Mouse (Mus musculus): ENCODE data around the gene Nrcam.

The Nrcam gene

DNA sequence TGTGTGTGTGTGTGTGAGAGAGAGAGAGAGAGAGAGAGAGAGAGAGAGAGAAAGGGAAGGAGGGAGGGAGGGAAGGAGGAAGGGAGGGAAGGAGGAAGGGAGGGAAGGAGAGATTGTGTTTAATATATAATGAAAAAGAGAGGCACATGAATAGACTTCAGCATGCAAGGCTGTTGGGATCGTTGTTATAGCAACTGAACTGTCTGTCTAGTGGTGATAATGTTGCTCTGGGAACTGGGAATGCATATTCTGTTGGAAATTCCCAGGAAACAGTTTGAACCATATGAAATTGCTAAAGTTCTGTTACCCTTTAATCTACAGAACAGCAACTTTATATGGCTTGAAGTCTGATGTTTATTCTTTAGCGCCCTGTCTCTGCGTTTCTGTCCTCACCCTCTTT is 104.0 kb downstream of the Nrcam start:
- DNase-seq (ENCODE audit: low read depth, low spot score), result no peak

DNA sequence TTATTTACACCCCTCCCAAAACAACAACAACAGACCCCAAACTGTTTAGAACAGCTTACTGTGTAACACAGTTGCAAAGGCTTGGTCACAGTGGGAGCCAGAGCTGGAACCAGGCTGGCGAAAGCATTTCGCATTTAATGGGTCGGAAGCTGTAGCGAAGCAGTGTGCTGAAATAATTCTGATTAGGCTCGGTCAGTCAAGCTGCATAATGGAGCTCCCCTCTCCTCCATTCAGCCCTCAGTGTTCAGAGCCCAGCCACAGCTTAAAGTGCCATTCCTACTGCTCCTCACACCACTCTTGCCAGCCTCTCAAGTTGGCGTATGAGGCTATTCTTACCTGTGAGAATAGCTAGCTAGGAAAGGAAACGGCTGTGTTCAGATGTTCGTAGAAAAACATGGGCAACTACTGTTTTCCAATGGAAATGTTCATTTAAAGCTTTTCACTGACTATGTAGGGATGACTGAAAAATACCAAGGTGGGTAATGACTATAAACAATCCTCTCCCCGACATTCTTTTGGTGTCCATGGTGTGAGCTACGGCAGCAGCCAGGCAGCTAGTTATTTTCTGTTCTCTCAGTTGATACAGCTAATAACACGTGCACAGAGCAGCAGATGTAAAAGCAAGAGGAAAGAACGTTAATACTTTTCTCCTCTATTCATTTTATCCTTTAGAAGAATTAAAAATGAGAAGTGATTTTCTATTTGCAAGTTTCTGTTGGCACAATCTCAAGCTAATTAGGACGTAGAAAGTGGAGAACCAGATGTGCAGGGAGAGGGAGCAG is 108.6 kb downstream of the Nrcam start:
- no peak for DNase-seq (ENCODE audit: low read depth, low spot score)

DNA sequence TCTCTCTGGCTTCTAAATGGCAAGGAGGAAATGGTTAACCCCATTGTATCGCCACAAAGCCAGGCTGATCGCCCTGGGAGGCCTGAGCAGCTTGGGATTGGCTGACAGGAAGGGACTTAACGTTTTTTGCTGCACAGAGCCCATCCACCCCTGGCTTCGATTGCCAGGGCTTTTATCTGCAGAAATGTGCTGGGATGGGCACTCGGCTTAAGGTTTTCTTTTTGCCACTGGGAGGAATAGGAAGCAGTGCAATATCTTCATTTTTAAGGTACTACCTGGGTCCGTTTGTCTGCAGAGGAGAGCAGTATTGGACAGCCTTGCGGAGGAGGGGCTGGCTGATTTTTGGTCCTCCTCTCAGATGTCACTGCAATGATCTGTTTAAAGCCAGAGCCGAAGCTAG is 110.2 kb downstream of the Nrcam start:
- DNase-seq (ENCODE audit: low read depth, low spot score), result no peak

DNA sequence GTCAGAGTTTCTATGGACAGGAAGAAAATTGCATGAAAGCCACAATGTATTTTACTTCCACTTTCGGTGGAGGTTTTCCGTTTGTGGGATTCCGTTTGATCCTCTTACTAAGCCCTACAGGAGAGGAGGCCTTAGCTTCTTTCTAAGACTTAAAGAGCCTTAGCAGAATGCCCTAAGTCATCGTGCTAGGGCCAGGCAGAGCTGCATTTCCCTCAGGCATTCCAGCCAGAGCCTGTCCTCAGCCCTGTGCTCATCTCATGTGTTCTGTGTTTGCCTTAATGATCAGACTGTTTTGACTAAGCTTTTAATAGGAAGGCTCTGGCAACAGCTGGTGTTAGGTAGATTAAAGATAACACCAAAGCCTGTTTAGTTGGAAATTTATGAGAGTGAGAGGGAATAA is 111.5 kb downstream of the Nrcam start:
- DNase-seq (ENCODE audit: low read depth, low spot score), result no peak

DNA sequence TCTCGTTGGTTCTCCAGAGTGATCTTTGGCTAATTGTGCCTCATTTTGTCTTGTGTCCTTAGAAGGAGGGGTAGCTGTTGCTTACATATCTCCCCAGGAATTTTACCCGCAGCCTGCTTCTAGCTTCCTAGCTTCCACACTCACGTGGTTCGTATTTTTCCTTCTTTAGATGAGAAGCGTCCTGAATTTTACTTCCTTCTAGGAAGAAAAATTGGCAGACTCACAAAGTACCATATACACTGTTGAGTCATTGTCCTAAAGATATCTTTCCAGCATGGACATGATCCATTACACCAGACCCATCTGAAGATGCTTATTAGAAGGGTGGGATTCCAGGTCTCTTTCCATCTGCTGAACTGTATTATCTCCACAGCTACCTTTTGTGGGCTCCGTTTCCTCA is 122.2 kb downstream of the Nrcam start:
- no peak for DNase-seq (ENCODE audit: low read depth, low spot score)

DNA sequence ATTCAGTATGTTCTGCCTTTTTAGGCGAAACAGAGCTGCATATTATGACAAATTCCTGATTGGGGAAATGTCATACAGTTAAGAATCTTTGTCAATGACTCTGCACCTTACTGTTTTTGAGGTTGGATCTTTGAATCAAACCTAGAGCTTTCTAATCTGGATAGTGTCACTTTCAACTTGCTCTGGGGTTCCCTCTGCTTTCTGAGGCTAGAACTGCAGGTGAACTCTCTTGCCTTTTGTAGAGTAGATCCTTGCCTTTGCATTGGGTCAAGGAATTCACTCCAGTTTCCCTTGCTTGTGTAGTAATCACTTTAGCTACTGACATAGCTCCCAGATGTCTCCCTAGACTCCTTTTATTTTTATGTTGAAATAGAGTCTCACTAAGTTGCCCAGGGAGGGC is 123.1 kb downstream of the Nrcam start:
- no peak for DNase-seq (ENCODE audit: low read depth, low spot score)

DNA sequence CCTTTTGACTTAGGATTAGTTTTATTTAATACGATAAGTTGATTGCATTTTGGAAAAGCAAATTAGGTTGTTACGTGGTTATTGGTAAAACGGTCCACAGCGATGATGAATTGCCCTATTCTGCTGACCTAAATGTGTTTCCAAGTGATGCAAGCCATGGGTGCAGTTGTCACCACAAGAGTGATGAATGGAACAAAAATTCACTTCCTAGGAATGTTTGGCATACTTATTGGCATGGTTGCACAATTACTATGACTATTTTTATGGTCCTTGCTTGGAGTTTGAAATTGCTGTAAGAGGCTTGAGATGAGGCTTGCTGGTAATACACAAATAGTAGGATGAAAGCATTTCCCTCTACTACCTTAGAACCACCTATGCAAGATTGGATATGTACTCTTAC is 125.1 kb downstream of the Nrcam start:
- no peak for DNase-seq (ENCODE audit: low read depth, low spot score)

DNA sequence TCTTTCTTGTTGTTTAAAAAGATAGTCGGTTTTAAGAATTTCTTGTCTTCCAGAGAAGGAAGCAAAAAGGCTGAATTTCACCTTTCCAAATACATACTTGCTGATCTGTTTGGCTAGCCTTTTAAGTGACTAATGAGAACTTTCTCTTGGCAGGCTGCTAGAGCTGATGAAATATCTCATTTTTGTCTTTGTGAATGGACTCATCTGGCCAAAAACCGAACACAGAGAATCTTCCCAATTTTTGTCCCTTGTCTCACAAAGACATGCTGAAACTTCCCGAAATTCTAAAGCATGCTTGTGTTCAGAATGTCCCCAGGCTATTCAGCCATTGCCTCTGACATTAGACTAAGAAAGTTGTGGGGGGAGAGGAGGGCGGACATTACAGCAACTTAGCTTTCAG is 129.3 kb downstream of the Nrcam start:
- no peak for DNase-seq (ENCODE audit: low read depth, low spot score)

DNA sequence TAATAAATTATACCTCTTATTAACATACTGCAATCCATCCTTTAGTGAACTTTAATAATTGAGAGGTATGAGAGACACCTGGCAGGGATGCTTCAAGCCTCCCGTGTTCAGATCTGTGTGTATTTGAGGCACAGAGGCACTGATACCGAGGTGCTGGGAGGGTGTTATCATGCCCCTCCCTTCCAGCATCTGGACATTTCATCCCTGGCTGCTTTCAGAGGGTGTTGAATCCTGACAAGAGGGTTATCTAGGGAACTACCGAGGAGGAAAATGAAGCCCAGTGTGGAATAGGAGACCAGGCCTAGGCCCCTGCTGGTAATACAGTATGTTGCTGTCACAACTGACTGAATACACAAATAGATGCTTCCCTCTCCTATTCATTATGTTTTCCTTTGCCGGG is 133.8 kb downstream of the Nrcam start:
- DNase-seq (ENCODE audit: low read depth, low spot score), result no peak

DNA sequence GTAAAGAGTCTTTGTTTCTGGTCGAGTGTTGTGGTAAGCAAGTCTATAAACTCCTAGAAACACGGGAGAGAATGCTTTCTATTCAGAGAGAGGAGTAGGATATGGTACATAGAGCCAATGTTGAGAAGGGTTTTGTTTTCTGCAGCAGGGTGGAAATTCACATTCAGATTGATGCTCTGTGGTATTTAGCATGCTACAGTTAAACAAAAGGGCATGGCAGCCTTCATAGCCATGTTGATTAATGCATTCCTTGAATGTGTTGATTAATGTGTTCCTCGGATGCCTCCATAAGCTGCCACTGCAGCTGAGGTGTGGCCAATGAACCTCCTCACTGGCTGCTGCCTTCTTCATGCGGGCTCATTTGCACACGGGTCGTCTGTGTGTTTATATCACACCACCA is 134.3 kb downstream of the Nrcam start:
- no peak for DNase-seq (ENCODE audit: low read depth, low spot score)

DNA sequence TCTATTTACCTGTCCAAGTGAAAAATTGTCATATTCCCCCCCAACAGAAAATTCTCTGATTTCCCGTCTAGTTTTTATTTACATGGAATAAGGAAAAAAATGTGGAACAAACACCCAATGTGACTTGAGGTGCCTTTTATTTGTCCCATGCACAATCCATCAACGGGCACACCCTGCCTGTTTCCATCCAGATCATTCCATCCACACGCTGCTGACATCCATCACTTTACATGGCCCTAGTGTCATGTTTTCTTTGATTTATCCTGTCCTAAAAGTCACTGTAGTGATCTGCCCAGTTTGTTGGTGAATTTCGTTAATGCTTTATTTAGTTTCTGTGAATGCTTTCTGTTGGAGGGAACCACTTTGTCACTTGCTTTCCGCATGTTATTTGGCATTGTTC is 142.4 kb downstream of the Nrcam start:
- no peak for DNase-seq (ENCODE audit: low read depth, low spot score)

DNA sequence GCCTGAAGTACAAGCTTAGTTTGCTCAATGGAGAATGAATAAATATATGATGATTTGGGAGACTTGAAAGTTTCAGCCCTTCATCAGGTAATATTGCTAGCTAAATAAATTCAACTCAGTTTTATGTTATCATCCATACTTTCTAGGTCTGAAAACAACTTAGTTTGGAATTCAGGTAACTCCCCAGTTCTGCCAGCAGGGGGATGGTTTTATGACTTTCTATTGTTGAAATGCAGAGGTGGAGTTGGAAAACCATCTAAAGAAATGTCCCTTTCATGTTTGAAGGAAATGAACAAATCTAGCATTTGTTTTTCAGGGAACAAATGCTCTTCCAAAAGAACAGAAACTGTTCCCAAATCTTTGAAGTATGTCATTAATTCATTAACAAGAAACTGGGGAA is 146.7 kb downstream of the Nrcam start:
- DNase-seq (ENCODE audit: low read depth, low spot score), result no peak

DNA sequence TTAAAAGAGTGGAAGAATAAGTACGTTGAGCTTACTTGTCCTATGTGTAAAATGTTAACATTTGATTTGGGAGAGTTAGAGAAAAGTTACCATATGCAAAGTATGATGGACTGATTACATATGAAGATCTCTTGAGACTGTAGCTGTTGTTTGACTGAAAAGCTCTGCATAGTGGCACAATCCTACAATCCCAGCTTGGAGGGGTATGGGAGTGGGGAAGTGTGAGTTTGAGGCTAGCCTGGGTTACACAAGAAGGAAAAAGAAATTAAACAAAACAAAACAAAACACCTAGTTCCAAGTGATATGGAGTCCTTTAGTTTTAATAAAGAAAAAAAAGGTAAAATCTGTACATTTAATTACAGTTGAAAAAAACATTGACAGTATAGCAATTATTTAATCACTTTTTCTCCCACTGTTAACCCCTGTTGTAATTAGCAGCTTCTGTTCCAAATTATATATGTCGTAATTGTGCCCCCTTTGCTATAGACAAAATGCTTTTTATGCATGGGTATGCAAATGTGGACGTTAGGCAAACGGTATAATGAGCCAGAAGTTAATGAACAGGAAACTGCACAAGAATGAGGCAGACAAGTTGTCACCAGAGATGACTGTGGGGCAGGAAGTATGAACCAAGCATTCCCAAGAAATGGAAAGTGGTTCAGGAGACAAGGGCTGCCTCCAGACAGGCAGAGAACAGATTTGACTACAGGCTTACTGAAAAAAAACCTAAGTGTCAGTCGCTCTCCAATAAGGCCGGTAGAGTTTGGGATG is 150.8 kb downstream of the Nrcam start:
- DNase-seq (ENCODE audit: low read depth, low spot score), result no peak

DNA sequence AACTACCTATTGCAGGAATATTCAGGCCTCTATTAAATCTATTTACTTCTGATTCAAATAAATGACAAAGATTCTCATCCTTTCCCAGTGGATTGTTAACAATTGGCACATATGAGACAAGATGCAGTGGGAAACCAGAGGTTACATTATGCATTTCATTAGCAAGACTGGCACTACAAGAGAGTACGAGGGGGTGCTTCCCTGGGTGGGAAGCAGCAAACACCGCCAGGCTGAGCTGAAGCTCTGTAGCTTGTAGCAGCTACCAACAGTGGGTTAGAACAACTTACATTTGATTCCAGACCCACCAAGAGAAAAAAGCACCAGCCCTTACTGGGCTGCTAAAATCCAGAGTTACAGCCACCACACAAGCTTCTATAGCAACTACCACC is 151.3 kb downstream of the Nrcam start:
- no peak for DNase-seq (ENCODE audit: low read depth, low spot score)

DNA sequence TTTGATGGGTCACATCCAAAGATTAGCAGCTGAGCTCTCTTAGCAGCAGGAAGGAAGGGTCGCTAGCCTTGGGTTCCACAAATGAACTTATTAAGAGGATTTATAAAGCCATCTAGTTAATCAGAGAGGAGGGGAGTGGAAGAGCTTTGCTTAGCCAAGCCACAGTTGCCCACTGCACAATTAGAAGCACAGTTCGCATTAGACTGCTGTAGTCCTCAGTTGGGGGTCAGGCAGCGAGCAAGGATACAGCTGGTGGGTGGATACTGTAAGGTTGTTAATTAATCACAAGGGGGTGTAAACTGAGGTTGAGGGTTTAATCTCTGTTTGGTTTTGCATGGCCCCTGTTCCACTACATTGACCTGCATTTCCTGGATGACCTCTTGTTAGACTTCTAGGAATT is 152.7 kb downstream of the Nrcam start:
- DNase-seq (ENCODE audit: low read depth, low spot score), result no peak

DNA sequence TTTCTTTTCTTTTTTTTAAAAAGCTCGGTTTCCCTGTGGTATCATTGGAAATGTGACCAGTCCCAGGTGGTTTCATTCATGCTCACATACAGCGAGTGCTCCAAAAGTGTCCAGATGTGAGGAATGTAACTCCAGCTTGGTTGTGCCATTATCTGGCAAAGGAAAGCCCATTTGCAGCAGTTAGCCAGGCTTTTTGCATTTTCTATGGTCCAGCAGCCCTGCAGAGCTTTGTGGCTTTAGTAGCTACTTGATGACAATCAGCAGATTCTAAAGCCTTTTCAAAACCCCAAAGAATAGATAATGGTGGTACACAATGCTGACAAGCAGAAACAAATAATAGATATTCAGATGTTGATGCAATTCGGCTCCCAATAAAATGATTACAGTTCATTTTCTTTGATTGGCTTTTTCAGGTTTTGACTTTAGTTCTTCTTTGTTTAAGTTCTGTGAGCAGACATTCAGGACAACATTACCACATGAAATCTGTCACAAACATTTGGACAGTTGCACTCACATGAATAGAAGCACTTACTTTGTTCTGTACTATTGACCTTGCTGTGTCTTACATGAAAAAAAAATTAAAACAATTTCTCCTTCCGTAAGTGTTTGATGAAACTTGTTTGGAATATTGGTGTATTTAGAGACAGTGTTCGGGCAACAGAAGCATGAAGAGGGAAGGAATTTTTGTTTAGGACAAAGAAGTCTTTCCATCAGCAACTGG is 164.2 kb downstream of the Nrcam start:
- DNase-seq (ENCODE audit: low read depth, low spot score), result no peak

DNA sequence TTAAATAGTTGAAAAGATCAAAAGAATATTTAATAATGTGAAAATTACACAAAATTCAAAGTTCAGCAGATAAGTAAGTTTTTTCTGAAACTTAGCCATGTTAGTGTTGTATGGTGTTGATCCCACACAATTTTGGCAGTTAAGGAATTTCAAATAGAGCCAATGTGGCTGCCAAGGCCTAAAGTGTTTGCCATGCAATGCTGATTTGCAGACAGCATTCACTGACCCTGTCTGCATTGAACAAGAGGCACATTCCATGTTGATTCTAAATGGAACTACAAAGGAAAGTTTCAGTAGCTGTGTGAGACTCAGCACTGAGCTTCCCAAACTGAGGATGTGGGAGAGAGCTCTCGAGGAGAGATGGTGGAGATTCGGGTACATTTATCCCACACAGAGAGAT is 169.1 kb downstream of the Nrcam start:
- no peak for DNase-seq (ENCODE audit: low read depth, low spot score)

DNA sequence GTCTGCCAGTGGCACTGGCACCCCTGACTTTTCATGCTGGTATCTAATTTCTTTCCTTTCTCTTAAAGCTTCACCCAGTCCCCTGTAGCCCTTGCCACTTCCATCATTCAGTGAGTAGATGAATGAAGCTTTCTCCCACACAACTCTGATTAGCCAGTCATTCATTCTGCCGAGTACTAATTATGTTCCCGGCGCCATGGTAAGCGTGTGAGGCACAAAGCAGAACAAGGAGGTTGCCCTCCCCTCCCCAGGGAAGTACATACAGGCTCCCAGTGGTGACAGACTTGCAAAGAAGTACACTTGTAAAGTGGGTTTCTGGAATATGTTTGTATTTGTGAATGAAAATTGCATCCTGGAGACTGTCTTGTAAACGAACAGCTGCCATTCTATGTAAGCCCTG is 170.2 kb downstream of the Nrcam start:
- no peak for DNase-seq (ENCODE audit: low read depth, low spot score)

DNA sequence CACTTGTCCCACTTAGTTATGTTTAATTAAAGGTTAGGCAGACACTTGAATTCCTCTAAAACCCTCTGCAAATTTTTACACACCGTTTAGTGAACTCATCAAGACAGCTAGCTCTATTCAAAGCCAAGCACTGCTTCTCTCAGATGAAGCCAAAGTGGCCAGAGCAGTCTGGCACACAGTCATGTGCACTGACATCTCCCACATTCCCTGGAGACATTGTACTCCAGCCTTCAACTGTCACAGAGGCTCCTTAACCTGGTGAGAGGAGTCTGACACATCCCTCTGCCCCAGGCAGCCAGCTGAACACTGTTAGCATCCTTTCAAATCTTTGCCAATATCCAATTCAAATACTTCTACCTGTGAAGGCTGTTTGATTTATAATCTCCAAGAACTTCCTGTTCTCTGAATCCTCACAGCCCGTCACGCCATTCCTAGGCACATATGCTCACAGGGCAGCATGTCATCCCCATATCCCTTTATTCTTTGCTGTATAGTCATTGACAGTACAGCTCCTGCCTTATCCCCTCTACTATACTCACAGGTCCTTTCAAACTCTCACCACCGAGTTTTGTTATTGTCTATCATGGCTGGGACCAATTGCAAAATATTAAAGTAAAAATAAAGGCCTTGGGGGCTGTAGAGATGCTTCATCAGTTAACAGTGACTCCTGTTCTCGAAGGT is 173.3 kb downstream of the Nrcam start:
- no peak for DNase-seq (ENCODE audit: low read depth, low spot score)

DNA sequence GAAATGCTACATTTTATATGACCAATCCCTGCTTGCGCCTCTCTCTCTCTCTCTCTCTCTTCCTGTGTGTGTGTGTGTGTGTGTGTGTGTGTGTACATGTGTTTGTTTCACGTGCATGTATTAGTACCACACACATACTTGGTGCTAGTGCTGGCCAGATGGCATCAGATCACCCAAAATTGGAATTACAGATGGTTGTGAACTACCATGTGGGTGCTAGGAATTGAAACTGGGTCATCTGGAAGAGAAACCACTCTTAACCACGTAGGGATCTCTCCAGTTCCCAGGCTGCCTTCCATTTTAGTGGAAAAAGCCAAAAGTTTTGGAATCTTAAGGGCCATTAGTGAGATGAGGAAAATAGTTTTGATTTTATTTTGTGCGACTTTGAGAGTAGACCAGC is 175.1 kb downstream of the Nrcam start:
- DNase-seq (ENCODE audit: low read depth, low spot score), result peak; percentile 27

DNA sequence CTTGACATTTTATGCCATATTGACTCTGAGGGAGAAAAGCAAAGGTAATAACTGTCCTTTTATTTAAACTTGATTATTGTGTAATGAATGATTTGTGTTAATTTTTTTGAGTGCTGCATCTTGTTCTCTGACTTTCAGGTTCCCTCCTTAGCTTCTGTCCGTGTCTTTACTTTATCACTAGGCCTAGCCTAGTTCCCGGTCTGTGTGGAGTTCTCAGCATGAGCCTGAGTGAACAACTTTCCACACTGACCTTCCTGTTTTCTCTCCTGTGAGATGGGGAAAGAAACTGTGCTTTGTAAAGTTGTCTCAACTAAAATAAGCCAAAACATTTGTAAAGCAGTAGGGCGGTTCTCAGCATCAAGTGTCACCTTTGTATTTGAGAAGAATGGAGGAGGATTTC is 179.9 kb downstream of the Nrcam start:
- DNase-seq (ENCODE audit: low read depth, low spot score), result no peak

DNA sequence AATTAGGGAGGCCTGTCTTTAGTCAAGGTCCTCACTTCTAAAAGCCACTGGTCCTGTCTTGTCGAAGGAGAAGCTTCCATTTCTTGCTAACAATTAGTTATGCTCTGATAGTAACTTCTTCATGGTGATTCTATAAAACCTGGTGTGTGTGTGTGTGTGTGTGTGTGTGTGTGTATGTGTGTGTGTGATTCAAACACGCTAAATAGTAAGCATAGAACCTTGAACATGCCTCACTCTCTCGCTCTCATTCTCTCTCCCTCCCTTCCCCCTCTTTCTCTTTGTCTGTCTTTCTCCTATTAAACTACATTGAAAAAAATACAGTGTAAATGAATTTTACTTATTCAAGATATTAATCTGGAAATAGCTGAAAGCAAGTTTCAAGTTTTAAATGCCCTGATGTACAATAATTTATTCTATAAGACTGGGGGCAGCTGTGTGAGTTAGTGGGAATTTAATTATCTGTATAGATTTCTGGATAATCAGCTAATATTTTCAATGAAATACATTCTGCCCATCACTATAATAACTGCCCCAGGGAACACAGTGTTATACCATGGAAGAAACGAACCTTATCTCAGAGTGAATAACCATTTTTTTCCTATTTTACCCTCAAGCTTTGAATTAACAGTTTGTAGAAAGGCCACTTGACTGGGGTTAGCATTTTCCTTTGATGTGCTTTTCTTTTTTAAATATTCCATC is 180.9 kb downstream of the Nrcam start:
- no peak for DNase-seq (ENCODE audit: low read depth, low spot score)
